Mouse (Mus musculus) thymus, postnatal 36 days (tissue): ENCODE measurements around the gene Ten1.
A peak's percentile ranks its signal among the peaks of the same experiment; 100 is the strongest.

Source experiments
- DNase-seq, 2 experiments: peaks; one replicate each; pipeline ENCODE4 v3.0.0; 2022; ENCODE audit warnings: mixed read lengths in 2 of 2

Gene Ten1

DNA sequence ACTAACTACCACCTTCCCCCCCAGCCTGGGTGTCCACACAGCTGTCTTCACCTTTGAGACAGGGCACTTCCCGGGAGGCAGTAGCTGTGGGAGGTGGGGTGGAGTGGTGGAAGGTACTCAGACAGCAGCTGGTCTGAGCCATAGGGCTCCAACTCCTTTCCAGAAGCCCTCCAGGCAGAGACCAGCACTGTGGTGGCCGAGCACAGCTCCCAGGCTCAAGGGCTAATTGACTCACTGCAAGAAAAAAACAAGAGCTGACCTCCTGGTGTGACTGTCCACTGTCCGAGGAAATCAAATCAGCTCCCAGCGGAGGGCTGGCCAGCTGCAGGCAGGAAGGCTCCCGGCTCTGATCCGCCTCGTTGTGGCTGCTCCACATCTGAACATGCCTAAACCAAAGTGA lies 41.1 kb downstream of the Ten1 start:
- DNase-seq: no peak

DNA sequence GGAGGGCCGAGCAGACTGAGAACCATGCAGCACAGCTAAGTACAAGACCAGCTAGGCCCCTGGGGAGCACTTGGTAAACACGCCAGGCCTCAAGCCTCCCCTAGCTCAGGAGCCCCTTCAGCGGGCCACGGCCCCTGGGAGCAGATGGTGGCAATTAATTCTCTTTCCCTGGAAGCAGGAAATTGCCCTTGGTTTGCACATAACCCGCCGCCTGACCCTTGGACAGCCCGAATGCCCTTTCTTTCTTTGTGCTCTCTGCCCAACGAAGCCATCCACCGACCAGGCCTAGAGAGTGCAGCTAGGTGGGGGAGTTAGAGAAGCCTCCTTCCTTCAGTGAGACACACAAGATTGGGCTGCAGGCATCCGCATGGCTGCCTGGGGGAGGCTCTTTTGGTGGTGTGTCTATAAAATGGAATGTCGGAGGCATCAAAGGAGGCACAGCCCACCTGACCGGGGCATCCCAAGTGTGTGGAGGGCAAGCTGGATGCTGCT lies 43.1 kb downstream of the Ten1 start:
- DNase-seq: no peak

DNA sequence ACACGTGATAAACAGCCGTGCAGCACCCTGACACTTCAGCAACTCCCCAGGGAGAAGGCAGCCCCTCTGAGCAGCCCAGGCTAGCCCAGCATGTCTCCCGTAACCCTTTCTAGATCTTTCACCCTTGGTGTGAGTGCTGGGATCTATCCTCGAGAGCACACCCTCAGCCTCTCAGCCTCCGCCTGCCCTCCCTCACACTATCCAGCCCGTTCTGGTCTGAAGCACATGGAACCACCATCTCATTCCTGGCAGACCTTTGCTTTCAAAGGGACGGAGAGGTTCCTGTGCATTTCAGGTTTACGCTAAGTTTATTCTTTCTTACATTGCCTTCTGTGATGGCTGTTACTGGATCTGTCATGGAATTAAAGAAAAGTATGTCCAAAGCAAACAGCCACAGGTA lies 45.9 kb downstream of the Ten1 start:
- no peak for DNase-seq

DNA sequence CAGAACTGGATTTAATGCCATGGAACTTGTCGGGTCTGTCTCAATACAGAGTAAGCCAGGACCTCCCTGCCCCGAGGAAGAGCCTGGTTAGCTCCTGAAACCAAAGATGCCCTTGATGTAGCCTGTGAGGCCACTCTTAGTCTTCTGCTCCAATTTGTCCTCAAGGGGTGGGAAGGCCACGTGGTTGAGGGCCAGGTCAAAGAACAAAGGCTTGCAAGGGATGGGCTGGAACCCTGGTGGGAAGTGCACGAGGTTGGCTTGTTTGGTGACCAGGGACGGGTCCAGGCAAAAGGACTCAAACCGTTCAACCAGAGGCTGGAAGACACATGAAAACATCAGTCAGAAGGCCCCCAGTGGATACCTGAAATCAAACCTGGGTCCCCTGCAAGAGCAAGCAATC lies 47.0 kb downstream of the Ten1 start:
- DNase-seq: no peak

DNA sequence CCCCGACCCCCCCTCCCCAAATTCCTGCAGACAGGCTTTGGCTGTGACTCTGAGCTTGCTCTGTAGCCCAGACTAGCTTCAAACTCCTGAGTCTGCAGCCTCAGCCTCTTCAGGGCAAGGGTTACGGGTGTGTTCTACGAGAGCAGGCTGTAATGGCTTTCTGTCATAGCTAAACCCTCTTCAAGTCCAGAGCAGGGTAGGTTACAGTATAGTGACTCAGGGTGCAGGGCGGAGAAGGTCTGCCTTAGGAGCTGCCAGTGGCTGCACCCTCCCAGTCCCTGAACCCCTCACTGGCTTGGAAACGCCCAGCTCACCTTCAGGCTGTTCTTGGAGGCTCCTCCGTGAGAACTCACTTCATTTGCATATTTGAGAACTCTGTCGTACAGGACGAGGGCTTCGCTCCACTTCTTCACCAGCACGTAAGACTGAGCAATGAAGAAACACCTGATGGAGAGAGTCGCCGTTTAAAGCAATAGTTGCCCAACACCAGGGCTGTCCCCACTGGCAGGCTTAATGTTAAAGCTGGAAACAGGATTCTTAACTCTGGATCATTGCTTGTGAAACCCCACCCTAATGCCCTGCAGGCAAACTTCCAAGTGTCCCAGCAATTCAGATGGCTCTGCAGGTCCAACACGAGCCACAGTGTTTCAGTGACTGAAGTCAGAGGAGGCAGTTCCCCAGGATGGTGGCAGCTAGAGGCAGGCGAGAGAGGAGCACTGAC lies 49.0 kb downstream of the Ten1 start:
- DNase-seq: no peak

DNA sequence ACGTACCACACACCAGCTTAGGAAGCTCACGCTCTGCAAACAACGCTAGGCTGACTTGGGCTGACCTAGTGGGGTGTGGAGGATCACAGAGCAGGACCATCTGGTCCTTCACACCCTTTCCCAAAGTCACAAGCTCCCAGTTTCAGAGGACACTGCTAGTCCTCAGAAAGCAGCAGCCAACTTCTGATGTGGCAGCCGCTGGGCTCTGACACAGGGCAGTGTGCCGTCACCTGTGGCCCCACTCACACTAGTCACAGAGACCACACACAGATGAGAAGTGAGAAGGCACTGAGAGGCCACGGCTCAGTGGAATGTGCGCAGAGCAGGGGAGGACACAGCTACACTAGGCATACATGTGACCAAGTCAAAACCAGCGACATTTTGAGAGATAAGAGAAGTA lies 52.2 kb downstream of the Ten1 start:
- DNase-seq: no peak

DNA sequence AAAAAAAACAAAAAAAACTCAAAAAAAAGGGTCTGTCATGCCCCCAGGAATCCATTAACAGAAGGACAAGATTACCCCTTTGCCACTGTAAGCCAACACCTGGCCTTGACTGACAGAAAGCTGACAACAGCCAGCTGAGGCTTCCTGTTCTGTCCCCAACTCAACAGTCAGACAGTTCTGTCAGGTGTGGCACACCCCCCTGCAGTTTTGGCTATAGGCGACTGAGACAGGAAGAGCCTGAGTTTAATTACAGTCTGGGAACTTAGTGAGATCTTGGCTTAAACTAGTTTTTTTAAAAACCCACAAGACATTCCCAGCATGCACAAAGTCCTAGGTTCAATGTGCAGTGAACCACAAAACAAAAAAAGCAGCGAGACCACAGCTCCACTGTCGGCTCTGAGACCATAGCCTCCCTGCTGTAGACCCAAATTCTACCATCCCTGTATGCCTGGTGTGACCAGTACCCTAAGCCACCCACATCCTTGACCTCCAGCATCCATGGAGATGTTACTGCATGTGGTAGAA lies 54.5 kb downstream of the Ten1 start:
- peak; percentile 35 to 65 for DNase-seq

DNA sequence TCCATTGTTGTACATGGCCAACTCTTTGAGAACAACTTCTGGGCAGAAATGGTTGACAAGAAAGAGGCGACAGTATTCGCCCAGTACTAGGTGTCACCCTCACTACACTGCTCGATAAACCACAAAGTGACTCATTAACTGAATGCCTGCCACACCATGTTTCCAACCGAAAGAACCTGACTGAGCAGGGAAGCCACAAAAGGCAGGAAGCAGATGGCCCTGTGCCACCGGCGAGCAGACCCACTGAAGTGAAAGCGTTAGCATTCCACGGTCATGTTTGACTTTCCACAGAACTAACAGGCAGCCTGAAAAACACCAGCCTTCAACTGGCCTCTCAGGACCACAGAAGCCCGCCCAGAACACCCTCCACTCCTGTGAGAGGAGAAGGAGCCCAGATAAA lies 56.0 kb downstream of the Ten1 start:
- peak in 1 of 2 experiments; percentile 35 for DNase-seq

DNA sequence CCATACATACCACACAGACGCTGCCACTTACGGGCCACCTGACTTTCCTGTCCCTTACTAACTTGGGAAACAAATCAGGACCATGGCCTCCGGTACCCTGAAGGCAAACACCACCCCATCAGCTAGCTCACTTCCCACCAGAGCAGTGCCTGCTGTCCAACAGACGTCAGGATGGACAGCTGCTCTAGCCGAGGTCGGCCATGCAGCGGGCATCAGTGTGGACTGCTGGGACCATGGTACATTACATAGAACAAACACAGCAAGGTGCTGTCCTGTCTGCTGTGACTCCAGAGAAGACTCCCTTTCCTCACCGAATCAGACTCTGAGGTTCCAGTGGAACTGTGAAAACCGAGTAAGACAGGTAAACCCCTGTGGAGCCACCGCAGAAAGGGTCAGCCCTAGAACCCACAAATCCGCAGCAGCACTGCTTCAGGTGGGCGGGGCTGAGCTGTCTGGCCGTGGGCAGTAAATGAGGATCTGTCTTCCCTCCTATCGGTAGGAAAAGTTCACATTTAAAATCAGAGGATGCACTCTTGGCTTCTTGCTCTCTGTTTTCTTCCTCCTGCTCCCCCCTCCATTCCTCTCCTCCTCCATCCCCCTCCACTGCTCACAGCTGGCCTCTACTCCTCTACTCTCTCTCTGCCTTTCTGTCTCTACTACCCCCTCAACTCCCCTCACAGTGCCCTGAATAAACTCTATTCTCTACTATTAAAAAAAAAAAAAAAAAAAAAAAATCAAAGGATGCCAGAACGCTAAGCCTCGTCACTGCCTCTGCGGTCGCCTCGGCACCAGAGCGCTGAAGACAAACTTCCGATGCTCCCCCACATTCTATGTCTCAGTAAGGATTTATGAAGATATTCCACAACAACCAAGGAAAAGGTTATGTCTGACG lies 56.7 kb downstream of the Ten1 start:
- DNase-seq: no peak

DNA sequence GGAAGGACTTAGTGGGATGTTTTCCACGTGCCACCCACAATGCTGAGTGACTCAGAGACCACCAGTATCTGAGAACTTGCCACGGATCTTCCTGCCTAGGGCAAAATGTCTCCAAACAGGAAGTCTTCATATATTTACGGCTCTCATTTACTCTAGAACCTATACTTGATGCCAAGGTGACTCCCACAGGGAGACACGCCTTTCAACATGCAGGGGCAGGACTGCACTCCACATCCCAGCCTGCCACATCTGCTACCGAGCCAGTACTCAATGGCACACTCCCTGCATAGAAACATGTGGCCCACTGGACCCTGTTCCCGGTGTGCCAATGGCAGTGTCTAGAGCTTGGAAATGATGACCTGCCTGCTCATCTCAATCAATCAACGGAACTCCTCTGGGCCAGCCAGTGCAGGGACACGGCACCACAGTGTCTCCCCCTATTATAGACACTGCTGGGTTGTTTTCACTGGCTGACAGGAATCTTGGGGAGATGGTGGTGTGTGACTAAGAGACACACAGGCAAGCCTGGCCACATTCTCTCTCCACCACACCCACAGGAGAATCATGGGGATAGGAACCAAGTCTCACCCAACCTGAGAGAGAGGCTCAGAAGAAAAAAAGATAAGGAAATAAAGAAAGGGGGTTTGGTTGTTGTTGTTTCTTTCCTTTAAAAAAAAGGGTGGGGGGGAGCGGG lies 57.5 kb downstream of the Ten1 start:
- DNase-seq: no peak

DNA sequence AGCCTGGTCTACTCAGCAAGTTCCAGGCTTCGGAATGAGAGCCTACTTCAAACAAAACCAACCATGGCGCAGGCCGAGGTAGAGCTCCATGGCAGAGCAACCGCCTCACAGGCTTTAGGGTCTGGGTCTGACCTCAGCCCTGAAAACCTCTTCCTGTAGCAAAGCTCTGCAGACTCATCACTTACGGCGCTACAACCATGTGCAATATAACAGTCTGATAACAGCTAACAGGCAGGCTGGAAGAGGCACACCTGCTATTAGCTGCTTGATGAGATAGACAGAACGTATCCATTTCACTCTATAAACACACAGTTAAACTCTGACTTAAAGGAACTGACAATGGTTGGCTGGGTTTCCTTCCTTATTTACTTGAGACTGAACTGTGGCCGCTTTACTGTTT lies 60.8 kb downstream of the Ten1 start:
- peak; percentile 34 to 54 for DNase-seq

DNA sequence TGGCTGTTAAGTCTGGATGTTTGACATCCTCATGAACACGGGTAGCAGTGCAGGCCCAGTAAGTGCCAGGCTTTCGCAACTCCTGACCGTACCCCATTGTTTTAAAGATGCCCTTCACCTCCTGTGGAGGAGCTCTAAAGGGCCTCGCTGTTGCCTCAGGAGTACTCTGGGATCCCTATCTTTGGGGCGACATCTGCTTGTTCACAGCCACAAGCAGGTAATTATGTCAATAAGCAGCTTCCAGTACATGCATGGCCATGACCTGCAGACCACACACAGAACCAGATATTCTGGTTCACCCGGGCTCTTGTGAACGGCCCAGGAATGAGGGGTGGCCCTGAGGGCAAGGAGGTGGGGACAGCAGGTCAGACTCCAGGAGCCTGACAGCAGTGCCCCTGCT lies 61.6 kb downstream of the Ten1 start:
- no peak for DNase-seq
